Comparison of ENCODE assay signal across 18 mouse cellular contexts in genomic region chr11:99144940-99145339, GRCm38 (mm10). TPM values are rescaled to one million over a fixed set of nuclear protein-coding genes. Genes with fewer than 3 reads are reported as not detected.
DNase-seq lines count a peak whose midpoint lies in the region; ATAC-seq and TF ChIP-seq lines count a peak whose summit lies in the region.
"Had no signal": no experiment of that assay in that cellular context is flagged by ENCODE, and none has a peak within 500 bp of the region (broad histone marks: within the 10 kb centered on the region; RNA-seq: fewer than 3 reads in every experiment).

No protein-coding gene starts in this region.

- TF ChIP-seq CTCF in heart, postnatal 0 days (IDR thresholded peaks at IDR 0.05; ENCODE audit: low read depth): no peak

- ATAC-seq in heart, postnatal 0 days (ENCODE audit: insufficient read depth, low read depth): no peak
- ATAC-seq: intestine, embryonic 15.5 days; Patski had no signal

- no peaks in the 10 kb centered on the region for H3K9me3 ChIP-seq in heart, postnatal 0 days (replicated peaks; ENCODE audit: control insufficient read depth, low read length)
- no peaks in the 10 kb centered on the region for H3K9me3 ChIP-seq in limb, embryonic 10.5 days (replicated peaks)
- H3K9me3 ChIP-seq: embryonic facial prominence, embryonic 15.5 days; intestine, embryonic 15.5 days; liver, embryonic 13.5 days; lung, embryonic 15.5 days had no signal

- H3K4me2 ChIP-seq in heart, postnatal 0 days (ENCODE audit: low read depth, low read length): 0 out of 2 replicates have a peak overlapping the region, but pooled peaks have one; percentile 9
- H3K4me2 ChIP-seq: embryonic facial prominence, embryonic 15.5 days; intestine, embryonic 15.5 days; liver, embryonic 13.5 days; lung, embryonic 15.5 days had no signal

- H3K27ac ChIP-seq in heart, postnatal 0 days (ENCODE audit: low read depth): no peak overlapping the region
- H3K27ac ChIP-seq in limb, embryonic 10.5 days: peak overlapping the region; percentile 94
- H3K27ac ChIP-seq: embryonic facial prominence, embryonic 15.5 days; intestine, embryonic 15.5 days; liver, embryonic 13.5 days; lung, embryonic 15.5 days; macrophage had no signal

- H3K4me1 ChIP-seq in heart, postnatal 0 days (ENCODE audit: control insufficient read depth, insufficient read depth): peaks cover 38% of the 10 kb centered on the region
- H3K4me1 ChIP-seq in limb, embryonic 10.5 days: peaks cover 92% of the 10 kb centered on the region

- DNase-seq in heart, adult 11 months: peak; percentile 89
- no peak for DNase-seq in heart, postnatal 36 days
- no peak for DNase-seq in heart, postnatal 0 days (ENCODE audit: low spot score)
- DNase-seq in heart, postnatal 25 days (ENCODE audit: low spot score): no peak
- DNase-seq in CD4-positive helper T cell, adult 2 months (ENCODE audit: low read depth, low spot score): peak; percentile 74
- DNase-seq in limb, embryonic 10.5 days (ENCODE audit: low spot score): no peak
- DNase-seq in cerebellum, adult 9-10 months: no peak
- DNase-seq: cerebellum, adult 9-11 months; gastrocnemius, postnatal 10 days; liver, embryonic 13.5 days; midbrain, embryonic 14.5 days had no signal

- H3K36me3 ChIP-seq in heart, postnatal 0 days (replicated peaks; ENCODE audit: control insufficient read depth, insufficient read depth, low read length): no peaks in the 10 kb centered on the region
- H3K36me3 ChIP-seq in limb, embryonic 10.5 days: 0 out of 2 replicates have a peak, but pooled peaks cover 2% of the 10 kb centered on the region
- H3K36me3 ChIP-seq: embryonic facial prominence, embryonic 15.5 days; intestine, embryonic 15.5 days; liver, embryonic 13.5 days; lung, embryonic 15.5 days had no signal

- intact Hi-C loops in heart, postnatal 36 days (cut with DNase I): loop anchor here (5.0 kb wide), 1 partner anchor 288 kb away; no protein-coding TSS in a partner anchor
- intact Hi-C loops in heart, postnatal 25 days (cut with DNase I): loop anchor here (2.0 kb wide), 1 partner anchor 18 kb away; no protein-coding TSS in a partner anchor

- TF ChIP-seq EP300 in heart, postnatal 0 days (IDR thresholded peaks at IDR 0.05; ENCODE audit: low read depth): no peak

- WGBS in heart, postnatal 0 days: 63% methylated on average over 23 of the region's 23 CpGs
- 91% methylated on average over 23 of the region's 23 CpGs for WGBS in limb, embryonic 10.5 days

- no peak overlapping the region for H3K4me3 ChIP-seq in heart, postnatal 0 days (ENCODE audit: low read depth, low read length)
- no peak overlapping the region for H3K4me3 ChIP-seq in limb, embryonic 10.5 days
- H3K4me3 ChIP-seq: embryonic facial prominence, embryonic 15.5 days; intestine, embryonic 15.5 days; liver, embryonic 13.5 days; lung, embryonic 15.5 days had no signal

- H3K9ac ChIP-seq in heart, postnatal 0 days (replicated peaks; ENCODE audit: low read depth, low read length): no peak overlapping the region
- H3K9ac ChIP-seq: embryonic facial prominence, embryonic 15.5 days; intestine, embryonic 15.5 days; liver, embryonic 13.5 days; lung, embryonic 15.5 days had no signal

- no peaks in the 10 kb centered on the region for H3K27me3 ChIP-seq in heart, postnatal 0 days (ENCODE audit: control insufficient read depth, insufficient read depth, low read length)
- no peaks in the 10 kb centered on the region for H3K27me3 ChIP-seq in limb, embryonic 10.5 days (ENCODE audit: low read depth, poor library complexity, severe bottlenecking)
- H3K27me3 ChIP-seq: embryonic facial prominence, embryonic 15.5 days; intestine, embryonic 15.5 days; lung, embryonic 15.5 days had no signal

RNA-seq across cellular contexts. Expression of gene Ccr7, which starts 9.9 kb away (rescaled TPM):
- total RNA-seq in heart, postnatal 36 days (2021): under 1 TPM; 0.38 to 0.58 TPM
- 0.73 TPM in 1 of 2 replicates, not detected in the other for total RNA-seq in heart, postnatal 0 days (2014; rRNA removed; ENCODE audit: low replicate concordance)
- 0.11 TPM in 2 replicates for polyA plus RNA-seq in heart, postnatal 0 days (2015; fragmentation: Nextera tagmentation; extraction: Ambion mirVana)
- under 1 TPM; 0.29 to 0.64 TPM for total RNA-seq in heart, postnatal 25 days (2021)
- polyA plus RNA-seq in limb, embryonic 10.5 days (2016; fragmentation: Nextera tagmentation; extraction: Ambion mirVana): 0.82 and 1.3 TPM in 2 replicates
- total RNA-seq: left cerebral cortex, postnatal 36 days had no signal
- polyA plus RNA-seq: kidney, embryonic 14.5 days had no signal

RNA-seq across cellular contexts. Expression of gene Tns4, which starts 55.8 kb away (rescaled TPM):
- total RNA-seq in heart, postnatal 36 days (2021): under 1 TPM; 0.27 to 0.36 TPM
- total RNA-seq in heart, postnatal 0 days (2014; rRNA removed; ENCODE audit: low replicate concordance): 0.69 TPM in 1 of 2 replicates, not detected in the other
- polyA plus RNA-seq in heart, postnatal 0 days (2015; fragmentation: Nextera tagmentation; extraction: Ambion mirVana): 0.05 and 0.12 TPM in 2 replicates
- total RNA-seq in heart, postnatal 25 days (2021): under 1 TPM; 0.18 to 0.20 TPM
- polyA plus RNA-seq in limb, embryonic 10.5 days (2016; fragmentation: Nextera tagmentation; extraction: Ambion mirVana): 0.74 and 1.4 TPM in 2 replicates
- total RNA-seq: gastrocnemius, postnatal 10 days had no signal
- polyA plus RNA-seq: Patski had no signal

Comparison
In these comparisons a context has a peak if more than half of its experiments do, and no peak if none do; other contexts are left out.
1. DNase-seq: peak in heart, adult 11 months (single experiment) and CD4-positive helper T cell, adult 2 months (single experiment); none in heart, postnatal 36 days (0 of 2), heart, postnatal 0 days (single experiment), heart, postnatal 25 days (single experiment), limb, embryonic 10.5 days (single experiment) and cerebellum, adult 9-10 months (single experiment).